Mouse (Mus musculus) left cerebral cortex, postnatal 4 days (tissue): ENCODE measurements around the gene Grin3a. TPM values are rescaled to one million over a fixed set of nuclear protein-coding genes. Genes with fewer than 3 reads are reported as not detected.
A peak's percentile ranks its signal among the peaks of the same experiment; 100 is the strongest.
"Not testable (repeated sequence)": the region's sequence is repeated elsewhere in the genome, so short reads cannot be mapped to it uniquely, and the experiment has no call there.

Source experiments
- DNase-seq: peaks from one replicate; pipeline ENCODE4 v3.0.0-alpha.2; 2022
- intact Hi-C: fragments of 180-260 bp; cut with DNase I; formaldehyde crosslinking; loops from one replicate; pipeline ENCODE4 v1.15.1; 2025
- total RNA-seq, 2 experiments: library from RNA; stranded (reverse); gene quantifications; 2 replicates each; pipeline ENCODE4 v1.2.3; 2021

Gene Grin3a
- total RNA-seq, 2 experiments from 2014 or later: 80.0 to 92.9 TPM

DNA sequence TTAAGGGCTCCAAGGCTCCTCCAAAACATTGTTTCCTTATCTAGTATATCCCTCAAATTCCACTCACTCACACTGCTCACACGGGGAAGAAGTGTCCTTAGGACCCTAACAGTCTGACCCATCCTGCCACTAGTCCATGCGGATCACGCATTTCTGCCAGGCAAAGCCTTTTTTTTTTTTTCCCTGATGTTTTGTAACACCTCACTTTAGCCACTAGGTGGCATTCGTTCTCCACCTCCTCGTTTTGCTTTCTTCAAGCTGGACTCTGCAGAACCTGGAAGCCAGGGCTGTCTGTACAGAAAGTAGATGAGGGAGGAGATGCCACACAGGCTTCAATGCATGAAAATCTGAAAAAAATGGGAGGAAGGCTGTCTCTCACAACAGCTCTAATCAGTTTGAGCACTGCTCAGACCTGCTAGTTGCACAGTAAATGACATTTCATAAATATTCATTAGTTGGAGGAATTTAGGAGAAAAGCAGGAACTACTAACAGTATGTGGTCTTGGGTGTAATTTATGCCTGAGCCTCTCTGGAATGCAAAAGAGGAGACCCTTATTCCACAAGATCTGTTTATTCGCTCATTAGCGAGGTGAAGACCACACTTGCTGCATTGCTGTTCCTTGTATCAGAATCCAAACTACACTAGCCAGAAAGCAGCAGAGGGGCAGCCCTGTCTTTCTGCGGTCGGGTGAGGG is 156.8 kb downstream of the Grin3a start:
- intact Hi-C loops: loop anchor here (5.0 to 10.0 kb wide), 2 partner anchors 154 to 266 kb away; no protein-coding TSS in a partner anchor
- peak; percentile 50 for DNase-seq

GRCm38 (mm10) chr4:49681812-49682211 is 163.7 kb downstream of the Grin3a start, which contains the start of gene Ppp3r2:
TSS of gene Ppp3r2 (minus strand) at chr4:49682024.
- no peak for DNase-seq
- intact Hi-C loops: loop anchor here (10.0 kb wide), 1 partner anchor 273 kb away; no protein-coding TSS in a partner anchor

GRCm38 (mm10) chr4:49680171-49680875 is 165.2 kb downstream of the Grin3a start:
- intact Hi-C loops: loop anchor here (10.0 kb wide), 1 partner anchor 274 kb away; no protein-coding TSS in a partner anchor
- DNase-seq: no peak

DNA sequence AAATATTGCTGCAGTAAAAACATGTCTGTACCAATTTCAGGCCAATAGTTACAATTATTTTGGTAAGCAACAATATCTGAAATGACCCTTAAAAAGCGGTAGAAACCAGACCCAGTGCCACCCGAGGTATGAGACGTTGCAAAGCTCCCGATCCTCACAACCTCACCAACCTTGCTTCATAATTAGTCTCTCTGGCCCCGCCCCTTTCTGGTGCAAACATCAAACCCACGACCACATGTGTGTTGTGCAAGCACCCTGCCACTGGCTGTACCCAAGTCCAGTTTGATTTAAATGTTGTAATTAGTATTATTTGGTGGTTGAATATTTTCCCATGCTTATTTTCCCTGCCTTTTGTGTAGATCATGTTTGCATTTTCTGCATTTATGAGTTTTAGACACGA is 168.8 kb downstream of the Grin3a start:
- intact Hi-C loops: no loop called here
- no peak for DNase-seq

- intact Hi-C loops: no loop called here
- DNase-seq: no peak
Measured at GRCm38 (mm10) chr4:49676071-49676470, 169.5 kb downstream of the Grin3a start.

GRCm38 (mm10) chr4:49664850-49665249 is 180.7 kb downstream of the Grin3a start:
- no peak for DNase-seq
- intact Hi-C loops: no loop called here

DNA sequence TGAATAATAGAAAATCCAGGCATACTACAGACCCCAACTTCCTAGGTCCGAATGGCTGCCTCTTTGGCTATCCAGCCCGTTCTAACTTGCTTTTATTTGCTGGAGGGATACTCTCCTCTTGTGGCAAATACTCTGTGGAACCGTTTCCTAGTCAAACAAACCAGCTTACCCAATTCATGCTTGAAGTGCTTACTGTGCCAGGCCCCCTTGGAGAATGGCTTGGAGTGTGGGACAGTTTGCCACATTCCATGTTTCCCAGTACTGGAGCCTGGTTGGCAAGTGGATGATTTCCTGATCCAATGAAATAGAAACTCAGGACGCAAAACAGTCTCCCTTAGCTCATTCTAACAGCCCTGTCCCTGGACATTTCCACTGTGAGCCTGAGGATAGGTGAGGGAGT is 183.3 kb downstream of the Grin3a start:
- intact Hi-C loops: no loop called here
- no peak for DNase-seq

DNA sequence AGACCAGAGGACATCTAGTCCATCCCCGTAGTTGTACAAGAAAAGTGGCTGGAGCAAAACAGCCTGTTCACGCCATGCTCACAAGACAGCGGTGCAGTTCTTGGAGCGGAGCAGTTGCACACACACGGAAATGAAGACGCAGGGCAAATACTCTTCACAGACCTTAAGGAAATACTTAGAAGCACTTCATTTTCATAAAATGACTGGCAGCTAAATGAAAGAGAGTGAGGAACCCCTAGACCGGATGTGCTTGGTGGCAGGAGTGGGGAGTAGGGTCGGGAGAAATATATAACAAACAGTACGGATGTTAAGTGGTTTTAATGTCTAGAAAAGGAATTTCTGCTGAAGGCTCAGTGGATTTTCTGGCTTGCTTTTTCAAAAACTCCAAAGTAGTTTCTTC is 183.9 kb downstream of the Grin3a start:
- intact Hi-C loops: no loop called here

DNA sequence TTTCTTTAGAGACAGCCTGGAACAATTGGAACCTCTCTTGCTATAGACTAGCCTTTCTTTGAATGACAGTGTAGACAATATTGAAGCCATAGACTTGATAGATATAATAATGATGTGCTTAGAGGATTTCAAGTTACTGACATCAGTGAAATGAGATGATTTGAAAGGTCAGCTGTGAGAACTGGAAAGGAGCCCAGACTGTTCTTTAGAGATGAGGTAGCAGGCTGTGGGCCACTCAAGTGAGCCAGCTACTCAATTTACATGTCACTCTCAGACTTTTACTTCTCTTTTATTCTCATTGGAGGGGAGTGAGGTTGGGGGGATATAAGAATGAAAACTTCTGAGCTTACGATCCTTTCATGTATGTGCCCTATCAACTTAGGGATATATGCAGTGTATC is 186.1 kb downstream of the Grin3a start:
- no peak for DNase-seq
- intact Hi-C loops: no loop called here

More for the DNA sequence above, 183.9 kb downstream of the Grin3a start:
- no peak for DNase-seq

- DNase-seq: no peak
- intact Hi-C loops: no loop called here
Measured at GRCm38 (mm10) chr4:49639913-49640312, 205.6 kb downstream of the Grin3a start.

GRCm38 (mm10) chr4:49637821-49638220 is 207.7 kb downstream of the Grin3a start:
- peak; percentile 13 for DNase-seq
- intact Hi-C loops: no loop called here

- intact Hi-C loops: no loop called here
Measured at GRCm38 (mm10) chr4:49632139-49632481, 213.4 kb downstream of the Grin3a start.

DNA sequence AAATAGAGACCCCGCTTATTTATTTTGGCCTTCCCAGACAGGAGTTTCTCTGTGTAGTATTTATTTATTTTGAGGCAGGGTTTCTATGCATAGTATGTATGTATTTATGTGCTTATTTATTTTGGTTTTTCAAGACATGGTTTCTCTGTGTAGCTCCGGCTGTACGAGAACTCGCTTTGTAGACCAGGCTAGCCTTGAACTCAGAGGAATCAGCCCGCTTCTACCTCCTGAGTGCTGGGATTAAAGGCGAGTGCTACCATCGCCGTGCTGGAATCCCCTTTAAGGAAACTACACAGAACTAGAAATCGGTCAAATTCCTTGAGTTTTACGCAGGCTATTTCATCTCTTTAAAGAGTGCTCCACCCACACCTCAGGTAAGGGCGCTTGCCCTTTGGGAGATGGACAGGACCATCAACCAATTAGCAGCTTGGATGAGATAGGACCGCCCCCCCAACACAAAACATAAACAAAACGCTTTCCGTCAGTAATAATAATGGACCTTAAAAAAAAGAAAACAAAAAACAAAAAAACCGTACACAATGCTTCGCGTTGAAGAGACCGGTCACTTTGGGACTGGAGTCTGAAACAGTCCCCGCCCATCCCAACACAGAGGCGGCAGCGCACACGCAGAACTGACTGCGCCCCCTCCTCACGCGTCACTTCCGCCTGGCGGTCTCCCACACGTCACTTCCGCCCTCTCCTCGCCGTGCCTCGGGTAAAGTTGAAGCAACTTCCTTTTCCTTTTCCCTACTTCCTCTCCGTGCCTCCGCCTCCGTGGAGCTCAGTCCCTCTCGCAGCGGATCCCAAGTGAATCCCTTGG is 214.0 kb downstream of the Grin3a start, which contains the start of gene Rnf20:
Gene Rnf20, plus strand, starts transcription at position 688 of the 820 bp plus-strand sequence.
- intact Hi-C loops: no loop called here
- DNase-seq: peak; percentile 96

More at GRCm38 (mm10) chr4:49632139-49632481, 213.4 kb downstream of the Grin3a start:
- no peak for DNase-seq

DNA sequence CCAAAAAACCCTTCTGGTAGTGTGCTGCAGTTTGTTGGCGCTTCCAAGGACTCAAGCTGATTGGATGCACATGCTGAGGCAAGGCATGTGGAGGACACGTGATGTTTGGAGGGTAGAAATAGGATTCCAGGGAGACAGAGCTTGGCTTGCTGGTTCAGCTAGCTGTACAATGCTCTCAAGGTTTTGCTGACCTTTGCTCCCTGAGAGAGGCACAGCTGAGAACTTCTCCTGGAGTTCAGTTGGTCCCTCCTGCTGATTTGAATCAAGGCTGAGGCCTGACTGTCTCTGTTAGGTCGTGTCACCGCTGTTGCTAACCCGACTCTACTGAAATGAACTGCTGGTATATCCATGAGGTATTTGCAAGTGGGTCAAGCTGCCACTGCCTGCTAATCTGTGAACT is 216.6 kb downstream of the Grin3a start:
- no peak for DNase-seq
- intact Hi-C loops: loop anchor here (5.0 to 10.0 kb wide), 3 partner anchors 107 to 937 kb away; partner anchors contain the start of genes Mrpl50 and Zfp189

GRCm38 (mm10) chr4:49626973-49627372 is 218.6 kb downstream of the Grin3a start:
- peak; percentile 75 for DNase-seq
- intact Hi-C loops: loop anchor here (2.0 to 10.0 kb wide), 4 partner anchors 58 to 935 kb away; partner anchors contain the start of genes Mrpl50 and Zfp189

- intact Hi-C loops: loop anchor here (5.0 to 10.0 kb wide), 3 partner anchors 103 to 933 kb away; partner anchors contain the start of genes Mrpl50 and Zfp189
Measured at GRCm38 (mm10) chr4:49624969-49625368, 220.6 kb downstream of the Grin3a start.

DNA sequence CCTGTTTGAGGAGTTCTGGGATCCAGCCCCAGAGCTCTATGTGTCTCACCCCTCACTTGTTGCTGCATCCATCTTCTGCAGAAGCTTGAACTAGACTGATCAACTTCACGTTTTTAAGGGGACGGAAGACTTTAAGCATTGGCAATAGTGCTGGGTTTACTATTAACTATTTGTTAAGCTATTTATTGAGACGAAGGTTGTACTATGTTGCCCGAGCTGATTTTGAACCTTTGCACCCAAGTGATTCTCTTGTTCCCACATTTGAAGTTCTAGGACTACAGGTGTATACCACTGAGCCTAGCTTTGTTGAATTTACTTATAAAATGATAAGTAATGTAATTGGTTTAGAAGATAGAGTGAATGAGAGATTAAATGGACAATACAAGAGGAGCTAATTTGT is 221.6 kb downstream of the Grin3a start:
- intact Hi-C loops: loop anchor here (10.0 kb wide), 1 partner anchor 849 kb away; no protein-coding TSS in a partner anchor
- DNase-seq: no peak

More at GRCm38 (mm10) chr4:49624969-49625368, 220.6 kb downstream of the Grin3a start:
- DNase-seq: not testable (repeated sequence)

- intact Hi-C loops: loop anchor here (10.0 kb wide), 1 partner anchor 847 kb away; no protein-coding TSS in a partner anchor
- no peak for DNase-seq
Measured at GRCm38 (mm10) chr4:49622272-49622671, 223.3 kb downstream of the Grin3a start.

DNA sequence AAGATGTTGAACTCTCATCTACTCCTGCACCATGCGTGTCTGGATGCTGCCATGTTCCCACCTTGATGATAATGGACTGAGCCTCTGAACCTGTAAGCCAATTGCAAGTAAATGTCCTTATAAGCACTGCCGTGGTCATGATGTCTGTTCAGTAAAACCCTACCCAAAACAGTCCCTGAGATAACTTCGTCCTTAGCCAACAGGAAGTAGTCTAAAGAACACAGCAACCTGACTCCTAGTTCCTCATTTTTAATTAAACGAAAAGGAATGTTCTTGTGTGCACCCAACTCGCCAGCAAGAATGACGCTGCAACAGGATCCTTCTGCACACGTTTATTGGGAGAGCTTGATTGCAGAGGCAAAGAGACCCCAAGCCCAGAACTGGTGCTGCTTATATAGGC is 225.7 kb downstream of the Grin3a start:
- intact Hi-C loops: loop anchor here (10.0 kb wide), 1 partner anchor 845 kb away; no protein-coding TSS in a partner anchor
- not testable (repeated sequence) for DNase-seq

GRCm38 (mm10) chr4:49616924-49617323 is 228.6 kb downstream of the Grin3a start:
- intact Hi-C loops: no loop called here
- DNase-seq: no peak
